Mouse (Mus musculus) CD4-positive, CD25-positive, alpha-beta regulatory T cell, adult 9 weeks (primary cell): ENCODE measurements around the gene Hltf. TPM values are rescaled to one million over a fixed set of nuclear protein-coding genes. Genes with fewer than 3 reads are reported as not detected.

Experiments
- polyA plus RNA-seq: library from polyadenylated mRNA; unstranded; fragments of 100-300 nt; shearing (Covaris generic); gene quantifications from one replicate; pipeline ENCODE4 v1.2.1, GENCODE M21; 2017

Hltf gene
- 79.3 TPM for polyA plus RNA-seq

DNA sequence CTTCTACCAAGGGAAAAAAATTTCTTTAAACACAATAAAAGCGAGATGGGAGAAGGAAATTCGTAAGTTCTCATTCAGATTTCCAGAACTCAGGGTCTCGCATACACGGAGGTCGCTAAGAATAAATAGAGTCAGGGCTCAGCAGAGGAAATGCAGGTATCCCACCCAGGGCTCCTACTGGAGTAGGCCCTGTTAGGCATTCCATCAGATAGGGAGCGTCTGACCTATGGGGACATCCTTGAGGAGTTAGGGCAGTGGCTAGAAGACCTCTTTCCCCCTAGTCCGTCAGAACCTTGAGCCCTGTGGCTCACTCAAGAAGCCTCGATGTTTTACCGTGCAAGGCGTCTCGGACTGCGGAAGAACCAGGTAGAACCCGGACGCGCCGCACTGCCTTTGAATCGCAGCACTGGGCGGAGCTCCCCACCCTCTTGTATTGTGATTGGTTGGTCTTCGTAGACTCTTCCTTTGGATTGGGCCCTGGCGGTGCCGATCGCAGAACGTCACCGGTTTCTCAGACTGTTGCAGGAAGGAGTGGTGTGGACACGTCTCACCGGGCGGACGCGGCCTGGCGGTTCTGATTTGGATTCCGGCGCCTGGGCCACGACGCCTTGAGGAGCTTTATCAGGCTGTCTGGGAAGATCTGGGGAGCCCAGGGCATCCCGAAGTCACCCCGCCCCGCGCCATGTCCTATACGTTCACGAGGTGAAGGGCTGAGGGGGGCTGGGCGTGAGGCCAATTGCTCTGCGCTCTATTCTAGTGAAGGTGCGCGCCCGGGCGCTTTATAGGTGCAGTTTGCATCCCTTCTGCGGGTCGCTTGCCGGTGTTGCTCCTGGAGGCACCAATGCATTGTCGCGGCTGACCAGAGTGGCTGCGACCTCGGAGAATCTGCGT lies at the start of gene Hltf:
Gene Hltf (plus strand): TSS at position 506 of the 891 bp plus-strand sequence.

DNA sequence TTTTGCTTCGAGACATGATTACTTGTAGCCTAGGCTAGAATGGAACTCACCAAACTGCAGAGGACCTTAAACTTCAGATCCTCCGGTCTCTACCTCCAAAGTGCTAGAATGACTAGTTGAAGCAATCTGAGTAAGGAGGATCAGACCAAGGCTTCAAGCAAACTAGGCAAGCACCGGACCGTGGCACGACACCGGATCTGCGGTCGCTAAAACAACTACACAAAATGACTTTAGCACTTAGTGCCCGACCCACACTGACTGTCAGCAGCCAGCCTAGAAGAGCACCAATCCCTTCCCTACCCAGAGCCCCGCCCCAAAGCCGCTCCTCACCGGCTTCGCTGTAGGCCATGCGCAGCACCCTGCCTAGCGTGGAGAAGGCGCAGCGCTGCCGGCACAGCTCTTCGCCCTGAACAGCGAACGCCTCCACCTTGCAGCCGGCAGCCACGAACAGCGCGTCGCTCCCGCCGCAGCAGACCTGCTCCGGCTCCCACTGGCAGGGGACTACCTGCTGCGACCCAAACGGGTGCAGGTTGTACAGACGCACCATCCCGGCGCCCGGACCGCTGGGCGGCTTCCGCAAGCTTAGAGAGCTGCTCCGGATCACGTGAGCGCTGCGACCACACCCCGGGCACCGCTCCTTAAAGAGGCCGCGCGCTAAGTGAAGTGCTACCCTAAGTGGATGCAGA lies 22.7 kb upstream of the Hltf start, which contains the start of gene Hps3:
Gene Hps3 (minus strand): TSS at position 597 of the 686 bp plus-strand sequence.

DNA sequence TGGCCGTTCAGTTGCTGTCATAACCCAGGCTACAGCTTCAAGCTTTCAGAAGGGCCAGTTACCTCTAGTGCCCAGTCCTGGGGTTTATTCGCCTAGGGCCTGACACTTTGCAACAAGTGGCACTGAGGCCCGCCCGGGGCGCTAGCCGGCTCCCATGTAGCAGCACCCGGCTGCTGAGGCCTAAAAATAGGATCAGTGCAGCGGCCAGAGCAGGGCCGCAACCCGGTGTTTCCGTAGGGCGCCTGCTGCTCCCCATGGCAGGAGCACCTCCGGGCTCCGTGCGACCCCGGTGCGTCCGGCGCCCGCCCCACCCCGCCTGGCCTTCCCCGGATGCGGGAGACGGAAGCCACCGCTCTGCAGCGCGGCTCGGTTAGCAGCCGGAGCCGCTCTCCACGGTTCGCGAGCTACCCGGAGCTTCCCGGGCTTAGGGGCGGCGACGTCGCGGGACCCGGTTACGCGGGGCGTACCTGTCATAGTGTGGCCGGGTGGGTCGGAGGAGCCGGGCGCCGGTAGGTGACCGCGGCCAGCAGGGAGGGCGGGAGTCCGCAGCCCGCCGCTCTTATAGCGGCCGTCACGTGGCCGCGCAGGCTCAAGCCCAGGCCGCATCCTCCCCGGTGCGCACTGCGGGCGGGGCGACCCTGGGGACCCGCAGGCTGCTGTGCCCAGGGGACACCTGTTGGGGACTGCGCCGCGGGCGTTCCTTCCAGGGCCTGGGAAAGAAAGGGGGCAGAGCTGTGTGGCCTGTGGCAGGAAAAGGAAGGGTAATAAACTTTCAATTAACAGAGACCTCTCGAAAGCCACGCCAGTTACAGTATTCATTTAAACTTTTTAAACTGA lies 97.1 kb downstream of the Hltf start, which contains the start of gene Gyg:
Gene Gyg (minus strand): TSS at position 787 of the 837 bp plus-strand sequence.

Other genes starting within 250 kb of the Hltf start
- 1.5 TPM for gene Cp, start 100.8 kb upstream of the Hltf start, polyA plus RNA-seq
- gene Hps3, start 22.5 kb upstream of the Hltf start, polyA plus RNA-seq: 37.7 TPM
- 60.5 TPM for gene Gyg, start 97.5 kb downstream of the Hltf start, polyA plus RNA-seq
- 0.37 TPM for gene Cpa3, start 184.4 kb downstream of the Hltf start, polyA plus RNA-seq
- gene Cpb1, start 217.9 kb downstream of the Hltf start, polyA plus RNA-seq: not detected